Mouse (Mus musculus) kidney, adult 2 months (tissue): Measurements from ENCODE around the gene Vmn1r37.

Source experiments
- CTCF ChIP-seq: fragments of 200-500 bp; conservative IDR thresholded peaks from 2 replicates; pipeline ENCODE4 v1.5.1; 2011; ENCODE audit warnings: low read depth, mild to moderate bottlenecking, control low read depth, low read length, moderate library complexity, mixed read lengths; ENCODE audit not compliant: insufficient read depth, insufficient read length
- POLR2A ChIP-seq: fragments of 200-500 bp; IDR thresholded peaks from one replicate; pipeline ENCODE4 v1.6.1; 2011; ENCODE audit warnings: low read depth, low read length, control low read depth

DNA sequence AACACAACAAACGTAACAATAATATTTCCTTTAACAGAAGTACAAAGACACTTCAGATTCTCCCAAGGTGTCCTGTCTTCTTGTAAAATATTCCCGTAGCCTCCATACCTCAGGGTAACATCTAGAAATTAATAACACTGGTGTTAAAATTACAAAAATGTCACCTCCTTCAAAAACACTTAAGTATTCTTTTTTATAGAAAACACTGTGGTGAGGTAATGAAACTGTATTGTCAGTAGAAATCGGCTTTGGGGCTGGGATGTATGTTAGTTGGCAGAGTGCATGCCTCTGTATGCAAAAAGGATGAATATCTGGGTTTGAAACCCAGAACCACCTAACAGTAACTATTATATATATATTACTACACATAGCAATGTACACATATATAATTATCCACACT, 43.4 kb upstream of the Vmn1r37 start, which contains the start of gene Vmn1r35:
- no peak for TF ChIP-seq CTCF
- TF ChIP-seq POLR2A: no peak
